Mouse (Mus musculus) 3T3-L1 (cell line): ENCODE measurements around the gene Slc6a1.

Experiments used
- DNase-seq: peaks from one replicate; pipeline ENCODE4 v3.0.0-alpha.2; 2015; ENCODE audit warnings: low read depth, low spot score

Gene Slc6a1

DNA sequence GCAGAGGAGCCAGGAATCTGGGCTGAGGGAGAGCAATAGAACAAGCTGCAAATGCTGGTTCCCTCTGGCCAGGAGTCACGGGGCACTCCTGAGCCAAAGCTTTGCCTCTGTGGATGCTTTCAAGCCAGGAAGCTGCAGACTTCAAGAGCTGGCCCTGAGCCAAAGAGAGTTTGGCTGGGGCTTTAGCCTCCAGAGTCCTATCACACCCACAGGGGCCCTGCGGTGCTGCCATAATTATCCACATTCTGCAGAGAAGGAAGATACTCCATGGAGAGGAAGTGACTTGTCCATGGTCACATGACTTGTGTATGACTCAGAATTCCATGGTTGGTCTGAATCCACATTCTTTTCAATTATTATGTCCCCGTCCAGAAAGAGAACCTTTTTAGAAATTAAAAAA is 75.7 kb downstream of the Slc6a1 start:
- DNase-seq: peak; percentile 87

DNA sequence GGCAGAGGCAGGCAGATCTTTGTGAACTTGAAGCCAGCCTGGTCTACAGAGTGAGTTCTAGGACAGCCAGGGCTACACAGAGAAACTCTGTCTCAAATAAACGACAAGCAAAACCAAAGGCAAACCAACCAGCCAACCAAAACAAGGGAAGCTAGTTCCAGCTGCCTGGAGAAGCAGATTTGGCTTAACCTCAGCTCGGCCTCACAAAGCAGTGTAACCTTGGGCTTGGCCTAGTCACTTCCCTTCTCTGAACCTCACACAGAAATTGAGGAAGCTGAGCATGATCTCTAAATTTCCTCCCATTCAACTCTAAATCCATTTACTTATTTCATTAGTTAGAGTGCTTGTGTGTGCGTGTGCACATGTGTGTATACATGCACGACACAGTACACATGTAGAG is 79.9 kb downstream of the Slc6a1 start:
- no peak for DNase-seq

DNA sequence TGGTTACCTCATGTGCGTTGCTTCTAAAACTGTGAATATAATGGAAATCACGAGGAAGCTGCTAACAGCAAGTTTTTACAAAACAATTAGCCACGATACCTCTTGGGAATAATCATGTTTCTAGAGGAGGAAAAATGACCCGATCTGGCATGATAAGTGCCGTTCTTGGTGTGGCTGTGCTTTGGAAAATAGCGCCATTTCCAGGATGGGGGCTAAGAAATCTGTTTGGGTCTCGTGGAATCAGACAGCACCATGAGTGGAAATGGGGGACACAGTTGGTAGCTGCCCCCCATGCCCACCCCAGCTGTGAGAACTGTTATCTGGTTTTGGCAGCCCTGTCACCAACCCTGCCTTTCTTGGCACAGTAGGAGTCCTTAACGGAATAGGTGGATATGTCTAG is 81.3 kb downstream of the Slc6a1 start:
- no peak for DNase-seq

DNA sequence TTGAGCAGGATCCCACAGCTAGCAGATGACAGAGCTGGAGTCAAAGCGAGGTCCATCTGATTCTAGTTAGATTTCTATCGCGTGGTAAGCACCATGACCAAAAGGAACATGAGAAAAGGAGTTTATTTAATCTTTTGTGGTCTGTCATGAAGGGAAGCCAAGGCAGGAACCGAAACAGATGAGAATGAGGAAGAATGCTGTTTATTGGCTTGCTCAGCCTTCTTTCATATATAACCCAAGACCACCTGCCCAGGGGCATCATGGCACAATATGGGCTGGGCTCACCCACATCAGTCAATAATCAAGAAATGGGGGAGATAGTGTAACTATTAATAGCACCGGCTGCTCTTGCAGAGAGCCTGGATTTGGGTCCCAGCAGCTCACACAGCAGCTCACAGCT is 82.3 kb downstream of the Slc6a1 start:
- no peak for DNase-seq

DNA sequence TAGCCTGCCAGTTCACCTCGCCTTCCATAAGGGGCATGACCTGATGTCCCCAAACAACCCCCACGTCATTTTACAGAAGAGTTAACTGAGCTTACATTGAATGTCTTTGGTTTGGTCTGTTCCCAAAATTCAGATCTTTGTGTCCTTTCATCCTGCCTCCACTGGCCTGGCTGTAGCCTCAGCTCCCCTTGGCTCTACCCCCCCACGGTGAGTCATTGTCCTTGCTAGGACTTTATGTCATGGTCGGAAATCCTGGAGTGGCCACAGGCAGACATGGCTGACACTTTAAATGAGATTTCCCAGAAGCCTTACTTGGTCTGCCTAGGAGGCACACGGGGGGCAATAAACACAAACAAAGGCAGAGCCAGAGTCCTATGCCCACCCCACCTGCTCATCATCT is 83.8 kb downstream of the Slc6a1 start:
- DNase-seq: no peak
